Mouse (Mus musculus): ENCODE results near the gene Kcnj3. TPM values are rescaled to one million over a fixed set of nuclear protein-coding genes. Genes with fewer than 3 reads are reported as not detected.
A peak's percentile ranks its signal among the peaks of the same experiment; 100 is the strongest.

The Kcnj3 gene
- polyA plus RNA-seq, 1 experiment from 2014 or later: 5.1 TPM

DNA sequence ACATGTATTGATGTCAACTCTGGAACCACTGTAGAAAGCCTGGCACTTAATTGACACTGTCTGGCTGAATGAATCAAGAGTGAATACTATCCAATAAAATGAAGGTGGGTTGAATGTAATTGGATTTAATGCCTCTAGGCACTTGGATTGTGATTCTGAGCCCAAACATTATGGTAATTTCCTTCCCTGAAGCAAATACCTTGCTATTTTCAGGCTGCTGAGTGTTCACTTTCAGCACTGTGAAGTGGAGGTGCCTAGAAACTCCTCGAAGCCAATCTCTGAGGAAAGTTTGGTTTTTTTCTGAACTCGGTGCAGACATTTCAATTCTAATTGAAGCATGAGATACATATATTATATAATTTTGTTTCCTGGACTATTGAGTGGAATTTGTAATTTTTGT lies 99.2 kb downstream of the Kcnj3 start:
- Histone ChIP-seq H3K27me3 (no peaks in the 10 kb centered on the region), H3K4me3 (no peak overlapping the region), H3K36me3 (no peaks in the 10 kb centered on the region), H3K4me2 (no peak overlapping the region), H3K4me1 (replicated peaks) (no peaks in the 10 kb centered on the region), H3K9ac (no peak overlapping the region), H3K27ac (no peak overlapping the region), H3K9me3 (no peaks in the 10 kb centered on the region)
- WGBS: 78% methylated on average over 2 of the region's 2 CpGs
- ATAC-seq (ENCODE audit: low FRiP score): no peak

- no peaks in the 10 kb centered on the region for H3K4me1 ChIP-seq (replicated peaks)
- no peak overlapping the region for H3K9ac ChIP-seq
- WGBS: 90% methylated on average over 1 of the region's 1 CpGs
- no peak overlapping the region for H3K4me2 ChIP-seq
- H3K4me3 ChIP-seq: no peak overlapping the region
- no peak for ATAC-seq (ENCODE audit: low FRiP score)
- no peaks in the 10 kb centered on the region for H3K9me3 ChIP-seq
- H3K36me3 ChIP-seq: no peaks in the 10 kb centered on the region
- no peak overlapping the region for H3K27ac ChIP-seq
- H3K27me3 ChIP-seq: no peaks in the 10 kb centered on the region
Observed at GRCm38 (mm10) chr2:55535482-55535881, 99.7 kb downstream of the Kcnj3 start.

- no peak overlapping the region for H3K4me3 ChIP-seq
- no peak overlapping the region for H3K9ac ChIP-seq
- H3K36me3 ChIP-seq: no peaks in the 10 kb centered on the region
- no peaks in the 10 kb centered on the region for H3K4me1 ChIP-seq (replicated peaks)
- H3K27me3 ChIP-seq: no peaks in the 10 kb centered on the region
- H3K9me3 ChIP-seq: no peaks in the 10 kb centered on the region
- H3K4me2 ChIP-seq: no peak overlapping the region
- no peak for ATAC-seq (ENCODE audit: low FRiP score)
- no peak overlapping the region for H3K27ac ChIP-seq
Observed at GRCm38 (mm10) chr2:55547612-55548011, 111.8 kb downstream of the Kcnj3 start.

DNA sequence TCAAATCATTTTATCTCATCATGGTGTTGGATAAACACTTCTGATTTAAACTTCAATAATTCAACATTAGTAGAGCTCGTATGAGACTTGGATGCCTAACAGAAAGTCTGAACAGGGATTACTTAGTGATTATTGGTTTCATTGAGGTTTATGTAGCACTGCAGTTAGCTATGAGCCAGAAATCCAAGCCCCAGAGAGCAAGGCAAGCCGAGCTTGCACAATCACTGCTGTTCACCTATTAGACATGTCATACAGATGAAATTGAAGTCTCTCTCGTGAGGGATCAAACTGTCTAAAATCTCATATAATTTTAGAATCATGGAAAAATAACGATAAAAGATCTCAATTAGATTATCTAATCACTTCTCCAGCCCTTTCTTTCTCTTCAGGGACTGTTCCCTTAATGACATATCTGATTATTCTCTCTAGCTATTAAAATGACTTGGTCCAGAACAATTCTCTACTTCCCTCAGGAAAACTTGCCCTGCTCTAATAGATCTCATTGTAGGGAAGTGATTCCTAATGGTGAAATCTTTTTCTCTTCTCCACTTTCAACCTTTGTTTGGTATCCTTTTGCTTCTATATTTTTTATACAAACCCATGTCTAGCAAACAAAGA lies 122.7 kb downstream of the Kcnj3 start:
- ATAC-seq (ENCODE audit: low FRiP score): peak; percentile 80
- no peak overlapping the region for H3K4me3 ChIP-seq

DNA sequence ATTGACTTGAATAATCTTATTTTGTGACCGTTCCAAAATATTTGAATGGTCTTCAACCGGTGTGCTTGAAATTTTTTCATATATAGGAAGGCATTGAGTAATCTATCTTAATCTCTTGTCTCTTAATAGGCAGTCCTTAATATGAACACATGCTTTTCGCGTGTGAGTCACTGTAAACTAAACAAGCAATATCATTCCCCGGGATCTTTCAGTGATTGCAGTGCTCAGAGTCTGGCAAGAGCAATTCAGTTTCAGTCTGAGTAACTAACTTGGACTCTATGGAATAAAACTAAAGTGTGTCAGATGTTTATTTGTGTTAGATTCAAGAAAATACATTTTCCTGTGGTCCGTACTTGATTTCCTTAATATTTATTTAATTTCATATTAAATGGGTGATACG lies 133.5 kb downstream of the Kcnj3 start:
- no peak overlapping the region for H3K4me3 ChIP-seq
- no peaks in the 10 kb centered on the region for H3K27me3 ChIP-seq
- no peak overlapping the region for H3K27ac ChIP-seq
- no peaks in the 10 kb centered on the region for H3K4me1 ChIP-seq (replicated peaks)
- no peak for ATAC-seq (ENCODE audit: low FRiP score)
- no peaks in the 10 kb centered on the region for H3K36me3 ChIP-seq
- H3K9me3 ChIP-seq: no peaks in the 10 kb centered on the region
- no peak overlapping the region for H3K4me2 ChIP-seq
- WGBS: 93% methylated on average over 7 of the region's 7 CpGs
- H3K9ac ChIP-seq: no peak overlapping the region

More for the DNA sequence above, 122.7 kb downstream of the Kcnj3 start:
- Histone ChIP-seq H3K9me3 (no peaks in the 10 kb centered on the region), H3K4me2 (no peak overlapping the region), H3K27me3 (no peaks in the 10 kb centered on the region), H3K9ac (no peak overlapping the region), H3K4me1 (replicated peaks) (no peaks in the 10 kb centered on the region), H3K27ac (no peak overlapping the region), H3K36me3 (no peaks in the 10 kb centered on the region)
- 61% methylated on average over 4 of the region's 4 CpGs for WGBS

DNA sequence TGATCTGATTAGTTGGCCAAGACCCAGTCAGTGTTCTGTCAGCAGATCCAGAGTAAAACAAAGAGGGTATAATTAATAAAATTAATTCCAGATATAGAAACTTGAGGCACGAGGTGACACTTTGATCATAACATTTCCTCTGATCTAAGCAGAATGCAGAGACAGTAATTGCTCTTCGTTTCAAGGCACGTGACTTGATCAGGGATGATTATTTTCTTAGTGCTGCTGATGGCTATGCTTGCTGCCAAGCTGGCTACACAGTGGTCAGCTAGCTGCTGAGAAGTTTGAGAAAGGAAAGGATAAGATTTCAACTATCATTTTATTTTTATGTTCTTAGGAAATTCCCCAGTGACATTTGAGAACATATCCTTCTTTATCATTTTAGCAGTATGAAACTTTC lies 135.7 kb downstream of the Kcnj3 start:
- Histone ChIP-seq H3K27ac (no peak overlapping the region), H3K4me3 (no peak overlapping the region), H3K36me3 (no peaks in the 10 kb centered on the region), H3K9me3 (no peaks in the 10 kb centered on the region), H3K4me2 (no peak overlapping the region), H3K27me3 (no peaks in the 10 kb centered on the region), H3K4me1 (replicated peaks) (no peaks in the 10 kb centered on the region), H3K9ac (no peak overlapping the region)
- ATAC-seq (ENCODE audit: low FRiP score): no peak
- 80% methylated on average over 3 of the region's 3 CpGs for WGBS

DNA sequence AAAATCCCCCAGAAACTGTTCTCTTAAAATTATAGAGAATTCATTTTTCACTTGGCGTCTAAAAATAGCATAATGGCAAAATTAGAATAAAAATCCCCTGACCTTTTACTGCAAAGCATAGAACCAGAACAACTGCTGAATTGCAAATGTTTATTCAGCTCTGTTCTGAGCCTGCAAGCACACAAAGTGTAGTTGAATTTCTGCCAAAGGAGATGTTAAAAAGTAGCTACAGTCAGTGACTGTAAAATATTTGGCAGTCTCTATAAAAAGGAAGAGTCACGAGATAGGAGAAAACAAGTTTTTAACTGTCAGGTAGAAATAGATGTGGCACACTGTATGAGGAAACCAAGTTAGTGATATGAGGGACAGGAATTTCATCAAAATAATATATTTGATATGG lies 144.5 kb downstream of the Kcnj3 start:
- no peak overlapping the region for H3K27ac ChIP-seq
- H3K4me2 ChIP-seq: no peak overlapping the region
- 67% methylated on average over 2 of the region's 2 CpGs for WGBS
- no peaks in the 10 kb centered on the region for H3K9me3 ChIP-seq
- H3K9ac ChIP-seq: no peak overlapping the region
- H3K27me3 ChIP-seq: no peaks in the 10 kb centered on the region
- no peak overlapping the region for H3K4me3 ChIP-seq
- no peak for ATAC-seq (ENCODE audit: low FRiP score)
- no peaks in the 10 kb centered on the region for H3K4me1 ChIP-seq (replicated peaks)
- no peaks in the 10 kb centered on the region for H3K36me3 ChIP-seq

DNA sequence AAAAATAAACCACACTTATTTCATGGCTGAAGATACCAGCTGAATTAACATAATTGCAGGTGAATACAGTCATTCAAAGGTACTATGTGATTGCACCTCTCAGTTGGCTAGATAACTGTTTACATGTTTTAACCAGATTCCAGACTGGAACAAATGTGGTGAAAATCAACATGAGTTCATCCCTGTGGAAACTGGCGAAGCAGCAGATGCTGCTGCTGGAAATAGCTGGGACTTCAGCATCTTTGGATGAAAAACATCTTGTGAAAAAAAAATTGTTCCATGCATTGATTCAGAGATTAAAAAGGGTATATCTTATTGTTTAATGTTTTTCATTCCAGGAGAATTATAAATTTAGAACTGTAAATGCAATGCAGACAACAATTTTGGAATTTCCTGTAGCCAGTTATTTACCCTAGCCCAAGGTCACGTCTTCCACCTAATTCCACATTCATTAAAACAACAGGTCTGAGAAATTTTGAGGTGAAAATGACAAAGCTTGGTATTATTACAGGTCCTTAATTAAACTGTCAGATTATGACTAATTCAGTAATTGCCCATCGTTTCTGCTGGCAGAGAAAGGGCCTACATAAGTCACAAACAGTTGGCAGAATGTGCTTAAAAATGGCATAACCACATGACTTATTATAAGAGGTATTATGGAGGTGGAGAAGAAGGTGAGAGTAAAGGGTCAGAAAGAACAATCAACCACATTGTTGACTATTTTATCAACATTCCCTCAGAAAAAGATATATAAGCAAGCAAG lies 155.6 kb downstream of the Kcnj3 start:
- no peak overlapping the region for H3K27ac ChIP-seq
- no peak for ATAC-seq (ENCODE audit: low FRiP score)
- no peak overlapping the region for H3K4me3 ChIP-seq
- no peaks in the 10 kb centered on the region for H3K27me3 ChIP-seq
- 70% methylated on average over 3 of the region's 3 CpGs for WGBS
- H3K4me1 ChIP-seq (replicated peaks): no peaks in the 10 kb centered on the region
- H3K9ac ChIP-seq: no peak overlapping the region
- H3K4me2 ChIP-seq: no peak overlapping the region
- H3K36me3 ChIP-seq: no peaks in the 10 kb centered on the region
- no peaks in the 10 kb centered on the region for H3K9me3 ChIP-seq
